Comparison of ENCODE assay signal across 22 mouse cellular contexts in the genomic region with DNA sequence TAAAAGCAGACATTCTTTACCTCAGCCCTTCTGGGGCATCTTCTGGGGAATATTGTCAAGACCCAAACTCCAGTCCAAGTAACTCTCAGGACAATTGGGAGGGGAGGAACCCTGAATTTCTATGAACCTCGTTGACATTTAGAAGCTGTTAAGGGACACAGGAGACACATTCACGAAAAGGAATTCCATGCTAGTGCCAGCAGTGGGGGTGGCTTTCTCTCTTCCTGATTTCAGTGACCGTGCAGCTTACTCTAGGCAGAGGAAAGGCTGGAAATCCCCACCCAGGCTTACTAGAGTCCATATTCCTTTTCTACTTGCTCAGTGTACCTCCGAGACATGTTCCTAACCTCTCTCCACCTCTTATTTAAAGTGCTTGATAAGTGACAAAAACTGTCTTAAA.
DNase-seq lines count a peak whose midpoint lies in the region; ATAC-seq and TF ChIP-seq lines count a peak whose summit lies in the region.
"Had no signal": no experiment of that assay in that cellular context is flagged by ENCODE, and none has a peak within 500 bp of the region (broad histone marks: within the 10 kb centered on the region; RNA-seq: fewer than 3 reads in every experiment).

No protein-coding gene starts in this region.

- H3K4me3 ChIP-seq in heart, embryonic 12.5 days = no peak overlapping the region
- no peak overlapping the region for H3K4me3 ChIP-seq in lung, postnatal 0 days (ENCODE audit: low read depth, low read length)
- no peak overlapping the region for H3K4me3 ChIP-seq in forebrain, embryonic 16.5 days (replicated peaks; ENCODE audit: low read length)
- H3K4me3 ChIP-seq: embryonic facial prominence, embryonic 12.5 days; embryonic facial prominence, embryonic 15.5 days had no signal

- 43% methylated on average over 4 of the region's 4 CpGs for WGBS in heart, embryonic 12.5 days
- WGBS in lung, postnatal 0 days = 33% methylated on average over 4 of the region's 4 CpGs
- WGBS in forebrain, embryonic 16.5 days = 80% methylated on average over 4 of the region's 4 CpGs

- no peak for TF ChIP-seq CTCF in lung, postnatal 0 days (IDR thresholded peaks at IDR 0.05)

- H3K4me1 ChIP-seq in heart, embryonic 12.5 days (replicated peaks) = 0 out of 2 replicates have a peak, but pooled peaks cover 3% of the 10 kb centered on the region
- H3K4me1 ChIP-seq in lung, postnatal 0 days (ENCODE audit: insufficient read depth, low read depth, low read length) = no peaks in the 10 kb centered on the region
- no peaks in the 10 kb centered on the region for H3K4me1 ChIP-seq in forebrain, embryonic 16.5 days (replicated peaks; ENCODE audit: control insufficient read depth, insufficient read depth, low read length)
- H3K4me1 ChIP-seq: embryonic facial prominence, embryonic 12.5 days had no signal

- peak; percentile 79 for DNase-seq in heart, adult 11 months
- no peak for DNase-seq in heart, postnatal 36 days
- DNase-seq in heart, postnatal 10 days = peak; percentile 48 to 60
- peak; percentile 41 for DNase-seq in lung, postnatal 0 days (ENCODE audit: low spot score)
- DNase-seq in lung, postnatal 4 days = no peak
- peak; percentile 6 for DNase-seq in Muller cell, postnatal 12 days (ENCODE audit: inconsistent ontology term)
- DNase-seq: adrenal gland, postnatal 10 days; cerebellum, adult 11 months; cerebellum, adult 2 months; cerebellum, adult 9-11 months; cerebellum, postnatal 25 days; gastrocnemius, postnatal 25 days had no signal

- no peak for TF ChIP-seq EP300 in lung, postnatal 0 days (IDR thresholded peaks at IDR 0.05)

- no peak overlapping the region for H3K27ac ChIP-seq in heart, embryonic 12.5 days (ENCODE audit: poor library complexity, severe bottlenecking)
- no peak overlapping the region for H3K27ac ChIP-seq in lung, postnatal 0 days (ENCODE audit: low read length)
- H3K27ac ChIP-seq in forebrain, embryonic 16.5 days (ENCODE audit: low read length) = no peak overlapping the region
- H3K27ac ChIP-seq: embryonic facial prominence, embryonic 12.5 days; embryonic facial prominence, embryonic 15.5 days; hindbrain, embryonic 14.5 days; hindbrain, postnatal 0 days had no signal

- ATAC-seq in heart, embryonic 12.5 days (ENCODE audit: insufficient number of reproducible peaks, low FRiP score) = no peak
- no peak for ATAC-seq in lung, postnatal 0 days
- ATAC-seq in forebrain, embryonic 16.5 days = no peak
- ATAC-seq: forebrain, embryonic 14.5 days; hindbrain, postnatal 0 days; inflammation-experienced regulatory T-cells, adult 6 months; intestine, embryonic 16.5 days; Patski had no signal

- H3K4me2 ChIP-seq in heart, embryonic 12.5 days = no peak overlapping the region
- H3K4me2 ChIP-seq in lung, postnatal 0 days (replicated peaks; ENCODE audit: low read depth, low read length) = no peak overlapping the region
- no peak overlapping the region for H3K4me2 ChIP-seq in forebrain, embryonic 16.5 days (ENCODE audit: low read length)
- H3K4me2 ChIP-seq: embryonic facial prominence, embryonic 12.5 days; embryonic facial prominence, embryonic 15.5 days; hindbrain, embryonic 14.5 days had no signal

- H3K27me3 ChIP-seq in heart, embryonic 12.5 days (replicated peaks) = no peaks in the 10 kb centered on the region
- H3K27me3 ChIP-seq in lung, postnatal 0 days (replicated peaks; ENCODE audit: insufficient read depth, low read length) = no peaks in the 10 kb centered on the region
- no peaks in the 10 kb centered on the region for H3K27me3 ChIP-seq in forebrain, embryonic 16.5 days (replicated peaks; ENCODE audit: control insufficient read depth, insufficient read depth, low read length)
- H3K27me3 ChIP-seq: embryonic facial prominence, embryonic 12.5 days; embryonic facial prominence, embryonic 15.5 days; Patski had no signal

- no peaks in the 10 kb centered on the region for H3K36me3 ChIP-seq in heart, embryonic 12.5 days
- no peaks in the 10 kb centered on the region for H3K36me3 ChIP-seq in lung, postnatal 0 days (ENCODE audit: insufficient read depth, low read length)
- no peaks in the 10 kb centered on the region for H3K36me3 ChIP-seq in forebrain, embryonic 16.5 days (ENCODE audit: control insufficient read depth, insufficient read depth)
- H3K36me3 ChIP-seq: embryonic facial prominence, embryonic 12.5 days; embryonic facial prominence, embryonic 15.5 days had no signal

- no peak overlapping the region for H3K9ac ChIP-seq in heart, embryonic 12.5 days
- H3K9ac ChIP-seq in lung, postnatal 0 days (replicated peaks; ENCODE audit: low read depth) = no peak overlapping the region
- H3K9ac ChIP-seq in forebrain, embryonic 16.5 days (replicated peaks; ENCODE audit: low read depth, low read length) = no peak overlapping the region
- H3K9ac ChIP-seq: embryonic facial prominence, embryonic 12.5 days; embryonic facial prominence, embryonic 15.5 days; hindbrain, embryonic 14.5 days had no signal

- intact Hi-C loops in heart, postnatal 36 days (cut with DNase I) = no loop called here
- intact Hi-C loops in heart, postnatal 10 days (cut with DNase I) = no loop called here

- 0 out of 2 replicates have a peak, but pooled peaks cover 3% of the 10 kb centered on the region for H3K9me3 ChIP-seq in heart, embryonic 12.5 days (replicated peaks)
- H3K9me3 ChIP-seq in lung, postnatal 0 days (ENCODE audit: low read length) = no peaks in the 10 kb centered on the region
- no peaks in the 10 kb centered on the region for H3K9me3 ChIP-seq in forebrain, embryonic 16.5 days (ENCODE audit: control insufficient read depth, low read length)
- H3K9me3 ChIP-seq: embryonic facial prominence, embryonic 12.5 days; embryonic facial prominence, embryonic 15.5 days had no signal

Comparison
In these comparisons a context has a peak if more than half of its experiments do, and no peak if none do; other contexts are left out.
1. DNase-seq: peak in heart, adult 11 months (single experiment), heart, postnatal 10 days (2 of 2), lung, postnatal 0 days (single experiment) and Muller cell, postnatal 12 days (single experiment); none in heart, postnatal 36 days (0 of 2) and lung, postnatal 4 days (0 of 2).